Mouse (Mus musculus) spleen, postnatal 10 days (tissue): ENCODE data around the gene Gm21972.

Source experiments
- DNase-seq, 2 experiments: peaks; one replicate each; pipeline ENCODE4 v3.0.0; 2021 to 2022; ENCODE audit warnings: low spot score in 2 of 2

Gm21972 gene

GRCm38 (mm10) chr1:86161061-86161460, 27.6 kb downstream of the Gm21972 start:
- peak in 1 of 2 experiments; percentile 53 for DNase-seq

- no peak for DNase-seq
Observed at GRCm38 (mm10) chr1:86174602-86175001, 41.2 kb downstream of the Gm21972 start.

- DNase-seq: no peak
Observed at GRCm38 (mm10) chr1:86176066-86176465, 42.6 kb downstream of the Gm21972 start.

DNA sequence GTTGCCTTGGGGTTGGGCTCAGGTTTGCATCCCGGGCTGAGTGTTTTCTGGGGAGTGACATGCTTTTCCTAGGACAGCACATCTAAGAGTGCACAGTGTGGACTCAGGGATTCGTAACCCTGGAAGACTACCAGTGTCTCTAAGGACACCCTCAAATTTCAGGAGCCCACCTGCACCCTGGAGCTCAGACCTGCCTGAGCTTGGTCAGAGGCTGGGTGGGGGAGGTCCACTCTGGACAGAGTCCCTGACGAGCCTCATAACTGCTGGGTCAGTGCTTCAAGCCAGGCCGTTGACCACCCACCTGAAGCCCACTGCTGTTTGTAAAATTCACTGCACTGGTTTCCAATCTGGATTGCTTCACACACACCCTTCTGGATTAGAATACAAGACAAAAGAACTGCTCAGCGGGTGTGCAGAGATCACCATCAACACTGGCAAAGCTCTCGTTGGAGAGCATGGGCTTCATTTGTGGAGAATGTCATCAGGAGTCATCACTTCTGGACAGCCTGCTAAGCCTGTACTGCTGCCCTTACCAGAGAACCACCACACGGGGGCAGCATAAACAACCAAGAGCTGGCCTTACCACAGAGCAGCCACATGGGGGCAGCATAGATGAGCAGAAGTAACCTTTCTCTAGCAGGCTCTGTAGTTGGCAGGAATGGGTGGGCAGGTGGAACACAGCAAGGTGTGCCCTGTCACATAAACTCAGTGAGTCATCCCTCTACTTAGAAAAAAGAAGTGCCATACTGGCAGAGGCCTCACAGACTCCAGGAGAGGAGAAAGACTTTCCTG, 45.2 kb downstream of the Gm21972 start:
- DNase-seq: peak; percentile 79 to 89

GRCm38 (mm10) chr1:86182004-86182709, 48.7 kb downstream of the Gm21972 start:
- DNase-seq: no peak

DNA sequence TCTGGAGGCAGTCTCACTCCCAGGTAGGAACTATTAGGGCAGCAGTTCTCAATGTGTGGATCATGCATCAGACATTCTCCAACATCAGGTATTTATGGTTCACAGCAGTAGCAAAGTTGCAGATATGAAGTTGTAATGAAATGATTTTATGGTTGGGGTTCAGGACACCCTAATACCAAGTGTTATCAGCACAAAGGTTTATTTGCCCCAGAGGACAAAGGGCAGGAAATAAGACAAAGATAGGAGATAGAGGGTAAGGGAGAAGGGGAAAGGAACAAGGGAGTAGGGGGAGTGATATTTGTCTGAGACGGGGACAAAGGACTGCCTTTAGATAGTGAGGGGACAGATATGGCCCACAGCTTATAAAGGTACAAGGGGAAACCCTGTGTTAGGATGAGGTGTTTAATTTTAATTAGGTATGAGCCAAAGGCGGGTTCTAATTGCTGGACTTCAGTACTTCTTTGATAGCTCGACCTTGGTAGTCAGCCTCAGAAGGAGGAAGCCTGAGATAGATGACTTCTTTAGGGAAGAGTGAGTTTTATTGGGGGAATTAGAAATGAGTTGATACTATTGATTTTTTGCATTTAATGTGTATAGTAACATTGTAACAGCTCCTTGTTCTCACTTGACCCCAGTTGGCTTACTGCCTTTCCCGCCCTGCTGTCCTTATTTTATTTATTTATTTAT, 50.3 kb downstream of the Gm21972 start:
- DNase-seq: no peak

GRCm38 (mm10) chr1:86186762-86187161, 53.3 kb downstream of the Gm21972 start:
- DNase-seq: no peak

- DNase-seq: no peak
Observed at GRCm38 (mm10) chr1:86187856-86188255, 54.4 kb downstream of the Gm21972 start.

GRCm38 (mm10) chr1:86188271-86188670, 54.8 kb downstream of the Gm21972 start:
- DNase-seq: no peak

- no peak for DNase-seq
Observed at GRCm38 (mm10) chr1:86189034-86189702, 55.7 kb downstream of the Gm21972 start.

GRCm38 (mm10) chr1:86190843-86191242, 57.4 kb downstream of the Gm21972 start:
- no peak for DNase-seq

DNA sequence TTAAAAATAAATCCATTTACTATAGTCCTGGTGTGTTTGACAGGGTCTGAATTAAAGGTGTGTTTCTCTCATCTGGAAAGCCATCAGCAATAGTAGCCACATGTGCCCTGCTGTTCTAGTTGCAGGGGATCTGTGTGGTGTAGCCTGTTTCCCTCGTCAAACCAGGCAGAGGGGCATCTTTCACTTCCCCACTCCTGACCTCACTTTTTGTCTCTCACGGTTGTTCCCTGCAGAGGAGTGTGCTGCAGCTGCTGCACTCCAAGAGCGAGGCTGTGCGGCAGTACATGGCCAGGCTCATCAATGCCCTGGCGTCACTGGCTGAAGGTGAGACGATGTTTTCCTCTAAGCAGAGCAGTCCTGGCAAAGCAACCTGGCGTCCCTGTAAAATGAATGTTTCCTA, 60.6 kb downstream of the Gm21972 start:
- DNase-seq: no peak

GRCm38 (mm10) chr1:86198276-86198675, 64.8 kb downstream of the Gm21972 start:
- no peak for DNase-seq

- no peak for DNase-seq
Observed at GRCm38 (mm10) chr1:86199026-86199425, 65.6 kb downstream of the Gm21972 start.

DNA sequence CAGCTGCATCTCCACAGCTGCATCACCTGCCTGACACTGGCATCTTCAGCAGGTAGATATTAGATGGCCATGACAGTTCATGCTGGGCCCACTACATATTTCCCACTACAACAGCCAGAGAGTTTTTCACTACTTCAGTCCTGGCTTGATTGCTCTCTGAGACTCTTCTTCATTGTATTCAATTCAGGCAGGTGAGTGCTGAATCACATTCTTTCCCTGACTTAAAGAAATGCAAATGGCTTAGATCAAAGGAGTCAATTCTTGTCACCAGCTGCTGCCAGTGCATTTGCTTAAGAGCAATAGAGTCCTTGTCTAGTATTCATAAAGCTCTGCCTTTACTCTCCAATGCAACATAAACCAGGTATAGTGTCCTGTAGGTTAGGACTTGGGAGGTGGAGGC, 67.9 kb downstream of the Gm21972 start:
- no peak for DNase-seq

- no peak for DNase-seq
Observed at GRCm38 (mm10) chr1:86202617-86203219, 69.3 kb downstream of the Gm21972 start.

GRCm38 (mm10) chr1:86210676-86211075, 77.2 kb downstream of the Gm21972 start:
- DNase-seq: no peak

DNA sequence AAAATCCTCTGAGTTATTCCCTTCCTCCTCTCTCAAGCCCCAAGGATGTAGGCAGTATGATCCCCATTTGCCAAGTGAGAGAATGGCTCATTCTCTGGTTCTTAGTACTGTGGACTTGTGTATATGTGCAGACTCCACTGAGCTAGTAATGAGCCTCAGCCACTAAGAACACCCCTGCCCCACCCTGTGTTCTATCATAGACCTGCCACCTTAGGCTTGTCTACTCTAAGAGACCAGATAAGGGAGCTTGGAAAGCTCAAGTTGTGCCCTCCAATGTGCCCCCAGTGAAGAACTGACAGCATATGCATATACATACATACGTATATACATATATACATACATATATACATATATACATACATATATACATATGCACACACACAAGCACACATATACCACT, 78.1 kb downstream of the Gm21972 start:
- DNase-seq: no peak
